Mouse (Mus musculus): ENCODE data around the gene 1700102P08Rik.

GRCm38 (mm10) chr9:108395427-108395826 is 2.8 kb downstream of the 1700102P08Rik start:
- TF ChIP-seq EP300 (IDR thresholded peaks at IDR 0.05; ENCODE audit: low read depth in 1 of 2, low read length in 2 of 2) (no peak), POLR2AphosphoS5 (IDR thresholded peaks at IDR 0.05; ENCODE audit: borderline replicate concordance, low read depth, low read length) (no peak), USF1 (IDR thresholded peaks at IDR 0.05; ENCODE audit: low read depth, low read length) (no peak), POLR2AphosphoS2 (IDR thresholded peaks at IDR 0.05; ENCODE audit: low read length) (no peak), POLR2A (IDR thresholded peaks at IDR 0.05; ENCODE audit: control insufficient read depth in 1 of 2, insufficient read depth in 1 of 2, low read depth in 1 of 2, low read length in 2 of 2, poor library complexity in 1 of 2) (no peak), CTCF (IDR thresholded peaks at IDR 0.05 in 2 of 3, conservative IDR thresholded peaks at IDR 0.05 in 1 of 3; ENCODE audit: control insufficient read depth in 1 of 3, insufficient read depth in 1 of 3, low read depth in 2 of 3, low read length in 3 of 3, poor library complexity in 1 of 3, severe bottlenecking in 1 of 3) (no peak), MAX (IDR thresholded peaks at IDR 0.05; ENCODE audit: low read length) (no peak)
